ENCODE assay signal across 8 mouse cellular contexts in genomic region chr17:24472512-24472911, GRCm38 (mm10). TPM values are rescaled to one million over a fixed set of nuclear protein-coding genes. Genes with fewer than 3 reads are reported as not detected.
DNase-seq lines count a peak whose midpoint lies in the region; ATAC-seq and TF ChIP-seq lines count a peak whose summit lies in the region.

No protein-coding gene starts in this region.

- DNase-seq in CH12.LX (ENCODE audit: extremely low read depth) = no peak
- peak; percentile 88 for DNase-seq in adrenal gland, postnatal 14 days
- DNase-seq in skeletal muscle tissue, adult 2 months (ENCODE audit: low read depth, low spot score) = peak; percentile 93
- no peak for DNase-seq in right cerebral cortex, adult 2 months (ENCODE audit: low spot score in 2 of 2)
- no peak for DNase-seq in thymus, postnatal 4 days

- H3K36me3 ChIP-seq in CH12.LX (replicated peaks in 1 of 2; ENCODE audit: control insufficient read depth in 1 of 2, insufficient read depth in 1 of 2, low read length in 1 of 2) = peaks cover 39 to 59% of the 10 kb centered on the region in 2 experiments
- H3K36me3 ChIP-seq in forebrain, embryonic 16.5 days (ENCODE audit: control insufficient read depth, insufficient read depth) = peaks cover 9% of the 10 kb centered on the region
- H3K36me3 ChIP-seq in hindbrain, embryonic 15.5 days = peaks cover 30% of the 10 kb centered on the region
- peaks cover 59% of the 10 kb centered on the region for H3K36me3 ChIP-seq in liver, embryonic 12.5 days

- no peak overlapping the region for H3K27ac ChIP-seq in CH12.LX (ENCODE audit: insufficient read depth, low read depth)
- no peak overlapping the region for H3K27ac ChIP-seq in forebrain, embryonic 16.5 days (ENCODE audit: low read length)
- no peak overlapping the region for H3K27ac ChIP-seq in hindbrain, embryonic 15.5 days (replicated peaks)
- peak overlapping the region; percentile 96; the same call in 1 of the 2 replicates for H3K27ac ChIP-seq in liver, embryonic 12.5 days

- H3K4me3 ChIP-seq in CH12.LX (replicated peaks in 1 of 3; ENCODE audit: low read depth in 2 of 3, low read length in 2 of 3, poor library complexity in 1 of 3) = no peak overlapping the region
- H3K4me3 ChIP-seq in forebrain, embryonic 16.5 days (replicated peaks; ENCODE audit: low read length) = no peak overlapping the region
- H3K4me3 ChIP-seq in hindbrain, embryonic 15.5 days = peak overlapping the region; percentile 1; the same call in 1 of the 2 replicates
- peak overlapping the region; percentile 95 for H3K4me3 ChIP-seq in liver, embryonic 12.5 days

- H3K27me3 ChIP-seq in CH12.LX (replicated peaks) = no peaks in the 10 kb centered on the region
- no peaks in the 10 kb centered on the region for H3K27me3 ChIP-seq in forebrain, embryonic 16.5 days (replicated peaks; ENCODE audit: control insufficient read depth, insufficient read depth, low read length)
- no peaks in the 10 kb centered on the region for H3K27me3 ChIP-seq in hindbrain, embryonic 15.5 days
- H3K27me3 ChIP-seq in liver, embryonic 12.5 days (replicated peaks) = no peaks in the 10 kb centered on the region

- H3K9me3 ChIP-seq in CH12.LX (replicated peaks; ENCODE audit: low read length) = no peaks in the 10 kb centered on the region
- H3K9me3 ChIP-seq in forebrain, embryonic 16.5 days (ENCODE audit: control insufficient read depth, low read length) = no peaks in the 10 kb centered on the region
- H3K9me3 ChIP-seq in hindbrain, embryonic 15.5 days = no peaks in the 10 kb centered on the region
- H3K9me3 ChIP-seq in liver, embryonic 12.5 days (replicated peaks) = no peaks in the 10 kb centered on the region

- no peak overlapping the region for H3K9ac ChIP-seq in CH12.LX (ENCODE audit: insufficient read depth, low read depth)
- H3K9ac ChIP-seq in forebrain, embryonic 16.5 days (replicated peaks; ENCODE audit: low read depth, low read length) = no peak overlapping the region; the same call in 1 of the 2 replicates
- H3K9ac ChIP-seq in hindbrain, embryonic 15.5 days = no peak overlapping the region
- peak overlapping the region; percentile 99 for H3K9ac ChIP-seq in liver, embryonic 12.5 days

- no peak overlapping the region for H3K4me2 ChIP-seq in CH12.LX (ENCODE audit: insufficient read depth, low read depth, poor library complexity, severe bottlenecking)
- peak overlapping the region; percentile 97; the same call in 1 of the 2 replicates for H3K4me2 ChIP-seq in forebrain, embryonic 16.5 days (ENCODE audit: low read length)
- H3K4me2 ChIP-seq in hindbrain, embryonic 15.5 days = peak overlapping the region; percentile 94
- H3K4me2 ChIP-seq in liver, embryonic 12.5 days = peak overlapping the region; percentile 90

- peaks cover 5 to 26% of the 10 kb centered on the region in 2 experiments; a peak in 3 of 4 replicates for H3K4me1 ChIP-seq in CH12.LX (ENCODE audit: control insufficient read depth in 1 of 2, insufficient read depth in 2 of 2)
- H3K4me1 ChIP-seq in forebrain, embryonic 16.5 days (replicated peaks; ENCODE audit: control insufficient read depth, insufficient read depth, low read length) = peaks cover 26% of the 10 kb centered on the region
- peaks cover 36% of the 10 kb centered on the region for H3K4me1 ChIP-seq in hindbrain, embryonic 15.5 days (replicated peaks)
- peaks cover 41% of the 10 kb centered on the region for H3K4me1 ChIP-seq in liver, embryonic 12.5 days

- peaks cover 7% of the 10 kb centered on the region; the same call in 1 of the 2 replicates for H3K79me2 ChIP-seq in CH12.LX (replicated peaks; ENCODE audit: control insufficient read depth, extremely low read depth, insufficient read depth, poor library complexity, severe bottlenecking)

- in situ Hi-C loops in CH12.LX (cut with MboI; ENCODE audit: low pct_ligation_motif_present, low pct_unique_long_range_greater_than_20kb, low sequenced_read_pairs) = no loop called here

- TF ChIP-seq POLR2A in CH12.LX (IDR thresholded peaks at IDR 0.05; ENCODE audit: low read depth, low read length) = no peak

- TF ChIP-seq CTCF in CH12.LX (conservative IDR thresholded peaks at IDR 0.05 in 1 of 2, IDR thresholded peaks at IDR 0.05 in 1 of 2; ENCODE audit: low read depth in 2 of 2, low read length in 2 of 2) = no peak

- dilution Hi-C loops in CH12.LX (cut with MboI; ENCODE audit: extremely low pct_ligation_motif_present, extremely low pct_unique_long_range_greater_than_20kb, low sequenced_read_pairs) = no loop called here

- TF ChIP-seq EP300 in CH12.LX (IDR thresholded peaks at IDR 0.05; ENCODE audit: low read length) = no peak

- 81% methylated on average over 4 of the region's 4 CpGs for WGBS in forebrain, embryonic 16.5 days
- WGBS in hindbrain, embryonic 15.5 days = 81% methylated on average over 4 of the region's 4 CpGs
- WGBS in liver, embryonic 12.5 days (ENCODE audit: insufficient replicate concordance) = 84% methylated on average over 4 of the region's 4 CpGs

- ATAC-seq in forebrain, embryonic 16.5 days = no peak
- no peak for ATAC-seq in hindbrain, embryonic 15.5 days (ENCODE audit: low FRiP score, low read depth)
- ATAC-seq in liver, embryonic 12.5 days = no peak

- TF ChIP-seq RAD21 in CH12.LX (IDR thresholded peaks at IDR 0.05; ENCODE audit: low read depth, low read length) = no peak

TF ChIP-seq in CH12.LX, 34 proteins besides CTCF, POLR2A, EP300 and RAD21:
- no peak for TF ChIP-seq PAX5 (IDR thresholded peaks at IDR 0.05; ENCODE audit: low read length)
- TF ChIP-seq POLR2AphosphoS2 (IDR thresholded peaks at IDR 0.05; ENCODE audit: low read depth, low read length) = 0 out of 2 replicates have a peak, but pooled peaks have one; percentile 4
- TF ChIP-seq MXI1 (IDR thresholded peaks at IDR 0.05; ENCODE audit: low read depth, low read length) = no peak
- no peak for TF ChIP-seq MAFK (IDR thresholded peaks at IDR 0.05; ENCODE audit: insufficient replicate concordance, low read length)
- TF ChIP-seq E2F4 (IDR thresholded peaks at IDR 0.05; ENCODE audit: insufficient replicate concordance, low read depth, low read length) = no peak
TF ChIP-seq in CH12.LX: peak in this region for 1.

RNA-seq across cellular contexts. Expression of gene Bricd5, which starts 1.2 kb away (rescaled TPM):
- total RNA-seq in CH12.LX (2012; rRNA removed) = 0.98 and 1.1 TPM in 2 replicates
- not detected in 2 replicates for total RNA-seq in CH12.LX (2014; rRNA removed)
- 0.61 TPM in 1 of 2 replicates, not detected in the other for polyA plus RNA-seq in CH12.LX (2012; ENCODE audit: insufficient read length, low read depth)
- 0.75 TPM in 1 of 2 replicates, not detected in the other for total RNA-seq in adrenal gland, postnatal 14 days (2021)
- polyA plus RNA-seq in forebrain, embryonic 16.5 days (2015; fragmentation: Nextera tagmentation; extraction: Ambion mirVana) = 0.39 and 0.92 TPM in 2 replicates
- polyA plus RNA-seq in hindbrain, embryonic 15.5 days (2015; fragmentation: Nextera tagmentation; extraction: Ambion mirVana) = 0.34 and 0.77 TPM in 2 replicates
- polyA plus RNA-seq in liver, embryonic 12.5 days (2016; fragmentation: Nextera tagmentation; extraction: Ambion mirVana) = 0.18 TPM in 1 of 2 replicates, not detected in the other

RNA-seq across cellular contexts. Expression of gene Pgp, which starts 2.3 kb away (rescaled TPM):
- total RNA-seq in CH12.LX (2012; rRNA removed) (14.2 and 17.3 TPM in 2 replicates), CH12.LX (2014; rRNA removed) (31.1 and 41.8 TPM in 2 replicates)
- 41.1 and 41.6 TPM in 2 replicates for polyA plus RNA-seq in CH12.LX (2012; ENCODE audit: insufficient read length, low read depth)
- 55.8 and 59.0 TPM in 2 replicates for total RNA-seq in adrenal gland, postnatal 14 days (2021)
- polyA plus RNA-seq in forebrain, embryonic 16.5 days (2015; fragmentation: Nextera tagmentation; extraction: Ambion mirVana) = 50.5 and 54.0 TPM in 2 replicates
- polyA plus RNA-seq in hindbrain, embryonic 15.5 days (2015; fragmentation: Nextera tagmentation; extraction: Ambion mirVana) = 72.6 and 75.6 TPM in 2 replicates
- polyA plus RNA-seq in liver, embryonic 12.5 days (2016; fragmentation: Nextera tagmentation; extraction: Ambion mirVana) = 99.5 and 101 TPM in 2 replicates

RNA-seq across cellular contexts. Expression of gene E4f1, which starts 2.4 kb away (rescaled TPM):
- total RNA-seq in CH12.LX (2012; rRNA removed) = 21.5 and 22.7 TPM in 2 replicates
- 10.0 and 10.2 TPM in 2 replicates for total RNA-seq in CH12.LX (2014; rRNA removed)
- polyA plus RNA-seq in CH12.LX (2012; ENCODE audit: insufficient read length, low read depth) = 16.2 and 17.4 TPM in 2 replicates
- total RNA-seq in adrenal gland, postnatal 14 days (2021) = 16.2 and 19.4 TPM in 2 replicates
- 37.9 and 54.0 TPM in 2 replicates for polyA plus RNA-seq in forebrain, embryonic 16.5 days (2015; fragmentation: Nextera tagmentation; extraction: Ambion mirVana)
- polyA plus RNA-seq in hindbrain, embryonic 15.5 days (2015; fragmentation: Nextera tagmentation; extraction: Ambion mirVana) = 46.7 and 50.5 TPM in 2 replicates
- polyA plus RNA-seq in liver, embryonic 12.5 days (2016; fragmentation: Nextera tagmentation; extraction: Ambion mirVana) = 19.2 and 20.7 TPM in 2 replicates

RNA-seq across cellular contexts. Expression of gene Mlst8, which starts 6.4 kb away (rescaled TPM):
- total RNA-seq in CH12.LX (2012; rRNA removed) (10.0 and 13.6 TPM in 2 replicates), CH12.LX (2014; rRNA removed) (10.9 and 14.0 TPM in 2 replicates)
- 21.8 and 24.7 TPM in 2 replicates for polyA plus RNA-seq in CH12.LX (2012; ENCODE audit: insufficient read length, low read depth)
- total RNA-seq in adrenal gland, postnatal 14 days (2021) = 19.5 and 23.3 TPM in 2 replicates
- polyA plus RNA-seq in forebrain, embryonic 16.5 days (2015; fragmentation: Nextera tagmentation; extraction: Ambion mirVana) = 38.9 and 42.4 TPM in 2 replicates
- polyA plus RNA-seq in hindbrain, embryonic 15.5 days (2015; fragmentation: Nextera tagmentation; extraction: Ambion mirVana) = 35.4 and 36.0 TPM in 2 replicates
- 17.2 and 19.4 TPM in 2 replicates for polyA plus RNA-seq in liver, embryonic 12.5 days (2016; fragmentation: Nextera tagmentation; extraction: Ambion mirVana)

RNA-seq across cellular contexts. Expression of gene Caskin1, which starts 15.9 kb away (rescaled TPM):
- total RNA-seq in CH12.LX (2012; rRNA removed) = 0.08 and 0.21 TPM in 2 replicates
- total RNA-seq in CH12.LX (2014; rRNA removed) = not detected in 2 replicates
- polyA plus RNA-seq in CH12.LX (2012; ENCODE audit: insufficient read length, low read depth) = 0.71 and 0.80 TPM in 2 replicates
- total RNA-seq in adrenal gland, postnatal 14 days (2021) = 14.8 and 16.1 TPM in 2 replicates
- 18.8 and 30.4 TPM in 2 replicates for polyA plus RNA-seq in forebrain, embryonic 16.5 days (2015; fragmentation: Nextera tagmentation; extraction: Ambion mirVana)
- 51.4 and 55.0 TPM in 2 replicates for polyA plus RNA-seq in hindbrain, embryonic 15.5 days (2015; fragmentation: Nextera tagmentation; extraction: Ambion mirVana)
- 0.14 and 0.32 TPM in 2 replicates for polyA plus RNA-seq in liver, embryonic 12.5 days (2016; fragmentation: Nextera tagmentation; extraction: Ambion mirVana)

Comparison
In these comparisons a context has a peak if more than half of its experiments do, and no peak if none do; other contexts are left out.
1. DNase-seq: peak in adrenal gland, postnatal 14 days (single experiment) and skeletal muscle tissue, adult 2 months (single experiment); none in CH12.LX (single experiment), right cerebral cortex, adult 2 months (0 of 2) and thymus, postnatal 4 days (single experiment).
2. H3K4me3 ChIP-seq: peak in hindbrain, embryonic 15.5 days (single experiment) and liver, embryonic 12.5 days (single experiment); none in CH12.LX (0 of 3) and forebrain, embryonic 16.5 days (single experiment).